Mouse (Mus musculus) forebrain, embryonic 10.5 days (tissue): ENCODE data around the gene Itgb5. TPM values are rescaled to one million over a fixed set of nuclear protein-coding genes. Genes with fewer than 3 reads are reported as not detected.

Experiments used
- DNase-seq: peaks from one replicate; pipeline ENCODE4 v3.0.0-alpha.2; 2017; ENCODE audit warnings: low spot score; ENCODE audit errors: extremely low spot score
- H3K27ac ChIP-seq: fragments of 300-500 bp; sonication (generic); 2 replicates; pipeline ENCODE4 v1.5.1; 2016; ENCODE audit warnings: mild to moderate bottlenecking
- H3K27me3 ChIP-seq: fragments of 300-500 bp; sonication (generic); 2 replicates; pipeline ENCODE4 v1.6.1; 2016; ENCODE audit warnings: mild to moderate bottlenecking; ENCODE audit not compliant: poor library complexity, severe bottlenecking
- H3K36me3 ChIP-seq: fragments of 300-500 bp; sonication (generic); replicated peaks from 2 replicates; pipeline ENCODE4 v1.6.1; 2016; ENCODE audit warnings: mild to moderate bottlenecking, moderate library complexity
- H3K4me1 ChIP-seq: fragments of 300-500 bp; sonication (generic); 2 replicates; pipeline ENCODE4 v1.6.1; 2016
- H3K4me3 ChIP-seq: fragments of 300-500 bp; sonication (generic); 2 replicates; pipeline ENCODE4 v1.5.1; 2016; ENCODE audit warnings: mild to moderate bottlenecking, moderate library complexity
- H3K9me3 ChIP-seq: fragments of 300-500 bp; sonication (generic); 2 replicates; pipeline ENCODE4 v1.6.1; 2016; ENCODE audit warnings: mild to moderate bottlenecking, moderate library complexity
- WGBS: fragments of 180-500 bp; shearing (Covaris S2); methylation state at CpG from one replicate; pipeline ENCODE4 v1.1.7; 2016; 5-methylcytosine and 5-hydroxymethylcytosine counted together
- polyA plus RNA-seq: library from polyadenylated mRNA; unstranded; fragments of >200 nt; fragmentation: Nextera tagmentation; extraction: Ambion mirVana; gene quantifications from 2 replicates; pipeline ENCODE4 v1.2.1, GENCODE M21; 2016

The Itgb5 gene
- polyA plus RNA-seq, 1 experiment from 2014 or later: 10.6 TPM

GRCm38 (mm10) chr16:33904553-33904952 is 75.1 kb downstream of the Itgb5 start:
- DNase-seq: no peak
- 82% methylated on average over 5 of the region's 5 CpGs for WGBS
- Histone ChIP-seq H3K4me3 (no peak overlapping the region), H3K36me3 (peaks cover 5% of the 10 kb centered on the region; the same call in 1 of the 2 replicates), H3K9me3 (no peaks in the 10 kb centered on the region), H3K4me1 (peaks cover 28% of the 10 kb centered on the region), H3K27me3 (no peaks in the 10 kb centered on the region), H3K27ac (peak overlapping the region; percentile 78)

GRCm38 (mm10) chr16:33908239-33908638 is 78.8 kb downstream of the Itgb5 start:
- Histone ChIP-seq H3K4me1 (peaks cover 23% of the 10 kb centered on the region), H3K27ac (no peak overlapping the region), H3K4me3 (no peak overlapping the region), H3K27me3 (no peaks in the 10 kb centered on the region), H3K9me3 (no peaks in the 10 kb centered on the region), H3K36me3 (0 out of 2 replicates have a peak, but pooled peaks cover 2% of the 10 kb centered on the region)
- WGBS: 65% methylated on average over 4 of the region's 4 CpGs
- DNase-seq: no peak

GRCm38 (mm10) chr16:33914997-33915396 is 85.5 kb downstream of the Itgb5 start:
- Histone ChIP-seq H3K4me1 (peaks cover 14% of the 10 kb centered on the region), H3K27ac (no peak overlapping the region), H3K36me3 (peaks cover 4% of the 10 kb centered on the region), H3K4me3 (no peak overlapping the region), H3K27me3 (no peaks in the 10 kb centered on the region), H3K9me3 (no peaks in the 10 kb centered on the region)
- no peak for DNase-seq
- WGBS: 77% methylated on average over 4 of the region's 4 CpGs

GRCm38 (mm10) chr16:33916473-33917251 is 87.2 kb downstream of the Itgb5 start:
- peaks cover 20% of the 10 kb centered on the region for H3K4me1 ChIP-seq
- H3K9me3 ChIP-seq: no peaks in the 10 kb centered on the region
- peaks cover 11% of the 10 kb centered on the region for H3K36me3 ChIP-seq
- WGBS: 86% methylated on average over 12 of the region's 12 CpGs
- H3K4me3 ChIP-seq: no peak overlapping the region
- no peaks in the 10 kb centered on the region for H3K27me3 ChIP-seq
- DNase-seq: no peak
- H3K27ac ChIP-seq: peak overlapping the region; percentile 22; the same call in 1 of the 2 replicates

- no peak for DNase-seq
- Histone ChIP-seq H3K27ac (peak overlapping the region; percentile 22; the same call in 1 of the 2 replicates), H3K27me3 (no peaks in the 10 kb centered on the region), H3K4me3 (no peak overlapping the region), H3K9me3 (no peaks in the 10 kb centered on the region), H3K36me3 (peaks cover 11% of the 10 kb centered on the region), H3K4me1 (peaks cover 27% of the 10 kb centered on the region)
- 78% methylated on average over 5 of the region's 5 CpGs for WGBS
Observed at GRCm38 (mm10) chr16:33917390-33917789, 87.9 kb downstream of the Itgb5 start.

GRCm38 (mm10) chr16:33917926-33918325 is 88.5 kb downstream of the Itgb5 start:
- H3K4me1 ChIP-seq: peaks cover 33% of the 10 kb centered on the region
- no peak for DNase-seq
- WGBS: 94% methylated on average over 5 of the region's 5 CpGs
- peaks cover 11% of the 10 kb centered on the region for H3K36me3 ChIP-seq
- H3K9me3 ChIP-seq: no peaks in the 10 kb centered on the region
- no peak overlapping the region for H3K27ac ChIP-seq
- no peak overlapping the region for H3K4me3 ChIP-seq
- H3K27me3 ChIP-seq: no peaks in the 10 kb centered on the region

GRCm38 (mm10) chr16:33921514-33921913 is 92.0 kb downstream of the Itgb5 start:
- Histone ChIP-seq H3K27ac (peak overlapping the region; percentile 73; the same call in 1 of the 2 replicates), H3K9me3 (no peaks in the 10 kb centered on the region), H3K4me1 (peaks cover 32% of the 10 kb centered on the region), H3K27me3 (no peaks in the 10 kb centered on the region), H3K36me3 (peaks cover 18% of the 10 kb centered on the region), H3K4me3 (no peak overlapping the region)
- no peak for DNase-seq
- 81% methylated on average over 5 of the region's 5 CpGs for WGBS

GRCm38 (mm10) chr16:33922111-33923000 is 92.9 kb downstream of the Itgb5 start:
- H3K36me3 ChIP-seq: peaks cover 18% of the 10 kb centered on the region
- H3K27ac ChIP-seq: peak overlapping the region; percentile 73
- DNase-seq: no peak

GRCm38 (mm10) chr16:33923001-33923316 is 93.5 kb downstream of the Itgb5 start:
- H3K4me1 ChIP-seq: peaks cover 21% of the 10 kb centered on the region
- WGBS: 86% methylated on average over 5 of the region's 5 CpGs
- H3K27me3 ChIP-seq: no peaks in the 10 kb centered on the region
- peaks cover 18% of the 10 kb centered on the region for H3K36me3 ChIP-seq
- no peak for DNase-seq
- H3K27ac ChIP-seq: no peak overlapping the region
- H3K9me3 ChIP-seq: no peaks in the 10 kb centered on the region
- no peak overlapping the region for H3K4me3 ChIP-seq

More at GRCm38 (mm10) chr16:33922111-33923000, 92.9 kb downstream of the Itgb5 start:
- Histone ChIP-seq H3K4me3 (no peak overlapping the region), H3K27me3 (no peaks in the 10 kb centered on the region), H3K4me1 (peaks cover 23% of the 10 kb centered on the region), H3K9me3 (no peaks in the 10 kb centered on the region)
- WGBS: 63% methylated on average over 18 of the region's 18 CpGs

- H3K27ac ChIP-seq: no peak overlapping the region
- no peak for DNase-seq
- peaks cover 21% of the 10 kb centered on the region for H3K4me1 ChIP-seq
- 86% methylated on average over 8 of the region's 8 CpGs for WGBS
- no peaks in the 10 kb centered on the region for H3K27me3 ChIP-seq
- no peaks in the 10 kb centered on the region for H3K9me3 ChIP-seq
- H3K4me3 ChIP-seq: no peak overlapping the region
- peaks cover 18% of the 10 kb centered on the region for H3K36me3 ChIP-seq
Observed at GRCm38 (mm10) chr16:33923758-33924157, 94.3 kb downstream of the Itgb5 start.

- WGBS: 88% methylated on average over 6 of the region's 6 CpGs
- Histone ChIP-seq H3K4me1 (peaks cover 8% of the 10 kb centered on the region), H3K27ac (no peak overlapping the region), H3K36me3 (0 out of 2 replicates have a peak, but pooled peaks cover 7% of the 10 kb centered on the region), H3K4me3 (no peak overlapping the region), H3K9me3 (no peaks in the 10 kb centered on the region), H3K27me3 (no peaks in the 10 kb centered on the region)
- no peak for DNase-seq
Observed at GRCm38 (mm10) chr16:33927263-33927824, 97.9 kb downstream of the Itgb5 start.

GRCm38 (mm10) chr16:33928788-33929462 is 99.5 kb downstream of the Itgb5 start:
- Histone ChIP-seq H3K4me3 (no peak overlapping the region), H3K36me3 (0 out of 2 replicates have a peak, but pooled peaks cover 7% of the 10 kb centered on the region), H3K27ac (no peak overlapping the region), H3K9me3 (no peaks in the 10 kb centered on the region), H3K4me1 (no peaks in the 10 kb centered on the region), H3K27me3 (no peaks in the 10 kb centered on the region)
- WGBS: 90% methylated on average over 9 of the region's 9 CpGs
- no peak for DNase-seq
